Mouse (Mus musculus) C2C12 (cell line): ENCODE measurements around the gene Tbcd. TPM values are rescaled to one million over a fixed set of nuclear protein-coding genes. Genes with fewer than 3 reads are reported as not detected.

Experiments used
- H3K27me3 ChIP-seq: one replicate; pipeline ENCODE4 v1.6.1; 2011; ENCODE audit not compliant: control insufficient read depth, insufficient read depth, insufficient read length
- H3K36me3 ChIP-seq: one replicate; pipeline ENCODE4 v1.6.1; 2011; ENCODE audit not compliant: control insufficient read depth, insufficient read depth
- H3K4me3 ChIP-seq: one replicate; pipeline ENCODE4 v1.5.1; 2011; ENCODE audit warnings: mild to moderate bottlenecking, control low read depth; ENCODE audit not compliant: poor library complexity, insufficient read depth, severe bottlenecking
- H3K79me2 ChIP-seq: one replicate; pipeline ENCODE4 v1.6.1; 2011; ENCODE audit not compliant: control insufficient read depth, insufficient read depth
- H3K79me3 ChIP-seq: one replicate; pipeline ENCODE4 v1.6.1; 2011; ENCODE audit warnings: low read depth, control low read depth
- H3ac ChIP-seq: one replicate; pipeline ENCODE3; 2011; ENCODE audit warnings: low read depth; ENCODE audit not compliant: control insufficient read depth, insufficient read length
- CEBPB ChIP-seq: IDR thresholded peaks from one replicate; pipeline ENCODE4 v1.6.1; 2011; ENCODE audit warnings: low read depth, mild to moderate bottlenecking, control low read depth, moderate library complexity
- CTCF ChIP-seq: IDR thresholded peaks from one replicate; pipeline ENCODE4 v1.5.1; 2011; ENCODE audit not compliant: control insufficient read depth, insufficient read depth, insufficient read length
- FOSL1 ChIP-seq: IDR thresholded peaks from one replicate; pipeline ENCODE4 v1.8.0; 2011; ENCODE audit warnings: mild to moderate bottlenecking, low read length; ENCODE audit not compliant: poor library complexity, insufficient read depth, severe bottlenecking
- MAX ChIP-seq: IDR thresholded peaks from one replicate; pipeline ENCODE4 v1.6.1; 2011; ENCODE audit warnings: mild to moderate bottlenecking, control low read depth
- MYOD1 ChIP-seq: IDR thresholded peaks from one replicate; pipeline ENCODE4 v1.6.1; 2011; ENCODE audit warnings: low read depth; ENCODE audit not compliant: control insufficient read depth, insufficient read length
- MYOG ChIP-seq: IDR thresholded peaks from one replicate; pipeline ENCODE4 v1.6.1; 2011; ENCODE audit not compliant: control insufficient read depth, insufficient read length; ENCODE audit errors: extremely low read depth
- USF1 ChIP-seq: IDR thresholded peaks from one replicate; pipeline ENCODE4 v1.6.1; 2011; ENCODE audit warnings: low read depth, mild to moderate bottlenecking, control low read depth, moderate library complexity
- polyA plus RNA-seq: library from polyadenylated mRNA; unstranded; fragments of >200 nt; fragmentation: generic; extraction: Trizol; gene quantifications from one replicate; pipeline ENCODE4 v1.2.1, GENCODE M21; 2012; ENCODE audit warnings: missing spikeins

Gene Tbcd
- polyA plus RNA-seq, 1 experiment: 69.2 TPM

GRCm38 (mm10) chr11:121418932-121419331 is 32.8 kb upstream of the Tbcd start:
- no peak for TF ChIP-seq CEBPB
- no peak for TF ChIP-seq CTCF
- TF ChIP-seq USF1: no peak
- no peak for TF ChIP-seq MAX
- TF ChIP-seq MYOG: no peak
- TF ChIP-seq MYOD1: no peak
- TF ChIP-seq FOSL1: no peak
- no peak overlapping the region for H3ac ChIP-seq
- H3K79me3 ChIP-seq: no peaks in the 10 kb centered on the region
- H3K4me3 ChIP-seq: no peak overlapping the region
- H3K79me2 ChIP-seq: no peaks in the 10 kb centered on the region
- no peaks in the 10 kb centered on the region for H3K27me3 ChIP-seq
- H3K36me3 ChIP-seq: no peaks in the 10 kb centered on the region

- Histone ChIP-seq H3ac (no peak overlapping the region), H3K79me3 (no peaks in the 10 kb centered on the region), H3K4me3 (no peak overlapping the region), H3K27me3 (no peaks in the 10 kb centered on the region), H3K79me2 (no peaks in the 10 kb centered on the region), H3K36me3 (no peaks in the 10 kb centered on the region)
- no peak for TF ChIP-seq USF1
- TF ChIP-seq MYOG: no peak
- no peak for TF ChIP-seq FOSL1
- TF ChIP-seq CTCF: no peak
- no peak for TF ChIP-seq MYOD1
- TF ChIP-seq MAX: no peak
- TF ChIP-seq CEBPB: no peak
Measured at GRCm38 (mm10) chr11:121420379-121420778, 31.4 kb upstream of the Tbcd start.

GRCm38 (mm10) chr11:121420830-121421552 is 30.8 kb upstream of the Tbcd start, which contains the start of gene Fn3krp:
Fn3krp (plus strand) TSS chr11:121421401.
- no peak for TF ChIP-seq USF1
- TF ChIP-seq CTCF: no peak
- no peak for TF ChIP-seq MAX
- no peak for TF ChIP-seq FOSL1
- no peak for TF ChIP-seq CEBPB
- TF ChIP-seq MYOD1: no peak
- TF ChIP-seq MYOG: no peak
- Histone ChIP-seq H3K27me3 (no peaks in the 10 kb centered on the region), H3K79me2 (no peaks in the 10 kb centered on the region), H3K79me3 (no peaks in the 10 kb centered on the region), H3ac (peak within 1 kb of the TSS; percentile 67), H3K36me3 (no peaks in the 10 kb centered on the region), H3K4me3 (peak within 1 kb of the TSS; percentile 74)

GRCm38 (mm10) chr11:121421553-121422173 is 30.1 kb upstream of the Tbcd start:
- Histone ChIP-seq H3K4me3 (peak overlapping the region; percentile 74), H3K79me3 (no peaks in the 10 kb centered on the region), H3K36me3 (no peaks in the 10 kb centered on the region), H3K27me3 (no peaks in the 10 kb centered on the region), H3ac (peak overlapping the region; percentile 67), H3K79me2 (no peaks in the 10 kb centered on the region)
- TF ChIP-seq MYOG: no peak
- TF ChIP-seq USF1: no peak
- TF ChIP-seq MYOD1: no peak
- TF ChIP-seq FOSL1: no peak
- no peak for TF ChIP-seq CTCF

- Histone ChIP-seq H3ac (no peak overlapping the region), H3K79me3 (no peaks in the 10 kb centered on the region), H3K36me3 (peaks cover 5% of the 10 kb centered on the region), H3K79me2 (no peaks in the 10 kb centered on the region), H3K4me3 (no peak overlapping the region), H3K27me3 (no peaks in the 10 kb centered on the region)
- TF ChIP-seq MAX: no peak
- no peak for TF ChIP-seq CTCF
- no peak for TF ChIP-seq CEBPB
- no peak for TF ChIP-seq USF1
- no peak for TF ChIP-seq MYOG
- TF ChIP-seq MYOD1: no peak
- no peak for TF ChIP-seq FOSL1
Measured at GRCm38 (mm10) chr11:121433397-121433796, 18.4 kb upstream of the Tbcd start.
